Mouse (Mus musculus): Measurements from ENCODE around the gene Gh. TPM values are rescaled to one million over a fixed set of nuclear protein-coding genes. Genes with fewer than 3 reads are reported as not detected.
"Not testable (repeated sequence)": the region's sequence is repeated elsewhere in the genome, so short reads cannot be mapped to it uniquely, and the experiment has no call there.

The Gh gene
- polyA plus RNA-seq (2012; ENCODE audit: insufficient read depth, insufficient read length, missing spikeins), result not detected in 2 replicates

- H3K4me1 ChIP-seq (ENCODE audit: control insufficient read depth, insufficient read depth, insufficient read length, low read length), result no peaks in the 10 kb centered on the region
- H3K4me3 ChIP-seq (ENCODE audit: insufficient read depth, low read depth, low read length), result no peak within 1 kb of the TSS
- no peak within 1 kb of the TSS for H3K27ac ChIP-seq (replicated peaks; ENCODE audit: low read depth, low read length)
These were observed at the start of gene Gh for GRCm38 (mm10) chr11:106301765-106302164. Gene Gh (minus strand): TSS chr11:106301865.

DNA sequence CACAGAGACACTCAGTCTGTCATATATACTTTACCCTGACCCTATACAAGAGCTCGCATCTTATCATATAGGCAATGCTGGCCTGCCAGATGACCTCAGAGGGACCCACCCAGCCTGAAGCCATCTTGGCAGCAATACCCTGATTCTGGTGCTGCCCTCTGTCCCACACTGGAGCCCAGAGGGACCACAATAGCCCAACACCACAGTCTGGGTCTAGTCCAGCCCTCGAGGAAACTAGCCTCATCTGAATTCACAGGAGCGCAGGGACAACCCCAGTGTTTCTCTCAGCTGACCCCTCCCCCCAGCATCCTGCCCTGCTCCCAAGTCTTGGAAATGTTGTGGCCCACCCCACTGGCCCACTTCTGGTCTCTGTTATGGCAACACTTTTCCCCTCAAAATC, 49.6 kb upstream of the Gh start:
- Histone ChIP-seq H3K27ac (replicated peaks; ENCODE audit: low read depth, low read length) (no peak overlapping the region), H3K4me3 (ENCODE audit: insufficient read depth, low read depth, low read length) (no peak overlapping the region), H3K4me1 (ENCODE audit: control insufficient read depth, insufficient read depth, insufficient read length, low read length) (peaks cover 10% of the 10 kb centered on the region)

- Histone ChIP-seq H3K4me1 (ENCODE audit: control insufficient read depth, insufficient read depth, insufficient read length, low read length) (peaks cover 9% of the 10 kb centered on the region), H3K4me3 (ENCODE audit: insufficient read depth, low read depth, low read length) (no peak overlapping the region), H3K27ac (replicated peaks; ENCODE audit: low read depth, low read length) (no peak overlapping the region)
These were observed 49.2 kb upstream of the Gh start for GRCm38 (mm10) chr11:106350853-106351252.

- Histone ChIP-seq H3K4me3 (ENCODE audit: insufficient read depth, low read depth, low read length) (no peak overlapping the region), H3K4me1 (ENCODE audit: control insufficient read depth, insufficient read depth, insufficient read length, low read length) (peaks cover 4% of the 10 kb centered on the region; the same call in 1 of the 2 replicates), H3K27ac (replicated peaks; ENCODE audit: low read depth, low read length) (no peak overlapping the region)
These were observed 48.1 kb upstream of the Gh start for GRCm38 (mm10) chr11:106349772-106350171.

GRCm38 (mm10) chr11:106344910-106345309, 43.2 kb upstream of the Gh start:
- Histone ChIP-seq H3K4me1 (ENCODE audit: control insufficient read depth, insufficient read depth, insufficient read length, low read length) (peaks cover 3% of the 10 kb centered on the region), H3K4me3 (ENCODE audit: insufficient read depth, low read depth, low read length) (no peak overlapping the region), H3K27ac (replicated peaks; ENCODE audit: low read depth, low read length) (no peak overlapping the region)

GRCm38 (mm10) chr11:106340990-106341520, 39.4 kb upstream of the Gh start:
- H3K27ac ChIP-seq (replicated peaks; ENCODE audit: low read depth, low read length), result no peak overlapping the region
- no peak overlapping the region for H3K4me3 ChIP-seq (ENCODE audit: insufficient read depth, low read depth, low read length)

GRCm38 (mm10) chr11:106339323-106339722, 37.7 kb upstream of the Gh start:
- not testable (repeated sequence) for H3K27ac ChIP-seq (replicated peaks; ENCODE audit: low read depth, low read length); H3K4me1 ChIP-seq (ENCODE audit: control insufficient read depth, insufficient read depth, insufficient read length, low read length); H3K4me3 ChIP-seq (ENCODE audit: insufficient read depth, low read depth, low read length)

More at GRCm38 (mm10) chr11:106340990-106341520, 39.4 kb upstream of the Gh start:
- peaks cover 3% of the 10 kb centered on the region for H3K4me1 ChIP-seq (ENCODE audit: control insufficient read depth, insufficient read depth, insufficient read length, low read length)

DNA sequence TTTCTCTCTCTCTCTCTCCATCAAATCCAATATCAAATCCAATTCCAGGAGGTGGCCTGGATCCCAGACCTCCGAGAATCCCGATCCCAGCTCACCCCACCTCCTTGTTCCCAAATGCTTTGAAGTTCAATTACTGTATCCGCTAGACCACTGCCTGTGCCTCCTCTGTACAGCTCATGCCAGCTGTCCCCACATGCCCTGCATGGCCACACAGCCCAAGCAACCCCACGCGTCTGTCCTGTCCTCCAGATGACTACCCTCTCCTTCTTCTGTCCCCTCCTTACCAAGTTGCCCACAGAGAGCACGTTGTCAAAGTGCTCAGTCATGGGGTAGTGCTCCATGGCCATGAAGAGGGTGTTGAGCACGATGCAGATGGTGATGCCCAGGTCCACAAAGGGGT, 37.2 kb upstream of the Gh start:
- H3K4me3 ChIP-seq (ENCODE audit: insufficient read depth, low read depth, low read length), result no peak overlapping the region

DNA sequence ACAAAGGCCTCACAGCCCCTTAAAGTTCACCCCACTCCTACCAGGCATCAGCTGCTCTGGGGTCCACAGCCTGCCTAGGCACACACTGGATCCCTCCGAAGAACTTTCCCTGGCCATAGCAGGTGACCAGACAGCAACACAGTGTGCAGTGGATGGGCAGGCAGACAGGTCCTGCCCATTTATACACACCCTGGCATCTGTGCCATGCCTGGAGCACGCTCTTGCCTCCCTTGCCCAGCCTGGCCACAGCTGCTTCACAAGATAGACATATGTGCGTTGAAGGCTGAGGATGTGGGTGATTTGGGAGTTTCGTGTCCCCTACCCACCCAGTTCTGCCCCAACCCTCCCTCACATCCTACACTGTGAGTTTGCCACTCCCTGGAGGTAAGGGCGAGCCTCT, 36.4 kb upstream of the Gh start:
- Histone ChIP-seq H3K4me3 (ENCODE audit: insufficient read depth, low read depth, low read length) (no peak overlapping the region), H3K4me1 (ENCODE audit: control insufficient read depth, insufficient read depth, insufficient read length, low read length) (peaks cover 3% of the 10 kb centered on the region), H3K27ac (replicated peaks; ENCODE audit: low read depth, low read length) (no peak overlapping the region)

More for the DNA sequence above, 37.2 kb upstream of the Gh start:
- H3K27ac ChIP-seq (replicated peaks; ENCODE audit: low read depth, low read length), result no peak overlapping the region
- H3K4me1 ChIP-seq (ENCODE audit: control insufficient read depth, insufficient read depth, insufficient read length, low read length), result peaks cover 3% of the 10 kb centered on the region

DNA sequence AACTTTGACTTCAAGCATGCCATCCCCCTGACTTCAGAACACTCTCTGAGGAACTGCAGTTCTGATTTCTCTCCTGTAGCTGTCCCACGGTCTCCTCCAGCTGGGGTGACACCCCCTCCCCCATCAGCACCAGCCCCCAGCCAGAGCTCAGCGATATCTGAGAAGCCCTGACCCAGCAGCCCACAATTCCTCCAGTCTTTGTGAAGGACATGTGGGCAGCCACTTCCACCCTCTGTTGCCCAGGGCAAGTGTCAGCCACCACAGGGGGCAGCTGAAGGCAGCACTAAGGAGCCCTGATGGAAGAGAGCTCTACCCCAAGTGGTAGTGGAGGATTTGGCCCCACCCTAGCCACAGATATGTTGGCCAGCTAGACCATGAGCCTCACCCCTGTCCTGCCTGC, 32.4 kb upstream of the Gh start:
- H3K4me1 ChIP-seq (ENCODE audit: control insufficient read depth, insufficient read depth, insufficient read length, low read length), result no peaks in the 10 kb centered on the region
- no peak overlapping the region for H3K27ac ChIP-seq (replicated peaks; ENCODE audit: low read depth, low read length)
- H3K4me3 ChIP-seq (ENCODE audit: insufficient read depth, low read depth, low read length), result no peak overlapping the region

DNA sequence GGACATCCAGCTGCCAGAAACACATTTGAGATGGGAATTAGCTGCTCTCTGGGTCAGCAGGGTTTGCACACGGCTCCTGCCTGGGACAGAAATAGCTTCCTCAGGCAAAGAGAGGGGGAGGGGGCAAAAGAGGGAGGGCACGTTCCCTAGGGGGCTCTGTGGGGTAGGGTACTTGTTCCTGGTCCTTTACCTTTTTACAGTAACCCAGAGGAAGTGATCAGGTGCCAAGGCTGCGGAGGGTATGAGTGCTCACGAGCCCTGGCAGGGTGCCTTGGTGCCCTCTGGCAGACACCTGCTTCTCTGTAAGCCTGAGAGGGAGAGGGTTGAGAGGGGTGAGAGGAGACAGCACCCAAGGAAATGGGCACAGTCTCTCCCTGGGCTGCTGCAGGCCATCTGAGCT, 30.8 kb upstream of the Gh start:
- H3K4me3 ChIP-seq (ENCODE audit: insufficient read depth, low read depth, low read length), result no peak overlapping the region
- no peaks in the 10 kb centered on the region for H3K4me1 ChIP-seq (ENCODE audit: control insufficient read depth, insufficient read depth, insufficient read length, low read length)
- H3K27ac ChIP-seq (replicated peaks; ENCODE audit: low read depth, low read length), result no peak overlapping the region

DNA sequence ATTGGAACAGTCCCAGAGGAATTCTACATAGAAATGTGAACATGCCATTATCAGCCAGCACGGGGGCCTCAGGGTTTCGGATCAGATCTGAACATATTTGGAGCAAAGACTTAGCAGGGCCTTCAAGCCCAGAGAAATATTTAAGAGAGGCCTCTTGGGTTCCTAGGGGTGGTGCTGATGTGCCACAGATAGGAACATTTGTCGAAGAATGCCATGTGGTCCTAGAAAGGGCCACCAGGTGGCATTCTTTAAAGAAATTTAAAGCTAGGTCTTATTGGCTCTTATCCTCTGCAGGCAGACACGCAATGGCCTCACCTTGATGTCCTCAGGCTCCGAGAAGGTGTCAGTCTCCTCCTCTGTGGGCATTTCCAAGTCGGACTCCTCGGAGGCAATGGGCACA, 28.0 kb upstream of the Gh start:
- Histone ChIP-seq H3K4me3 (ENCODE audit: insufficient read depth, low read depth, low read length) (no peak overlapping the region), H3K27ac (replicated peaks; ENCODE audit: low read depth, low read length) (no peak overlapping the region), H3K4me1 (ENCODE audit: control insufficient read depth, insufficient read depth, insufficient read length, low read length) (no peaks in the 10 kb centered on the region)

- H3K4me3 ChIP-seq (ENCODE audit: insufficient read depth, low read depth, low read length), result no peak overlapping the region
- no peak overlapping the region for H3K27ac ChIP-seq (replicated peaks; ENCODE audit: low read depth, low read length)
- H3K4me1 ChIP-seq (ENCODE audit: control insufficient read depth, insufficient read depth, insufficient read length, low read length), result no peaks in the 10 kb centered on the region
These were observed 27.5 kb upstream of the Gh start for GRCm38 (mm10) chr11:106329128-106329527.

- no peak overlapping the region for H3K27ac ChIP-seq (replicated peaks; ENCODE audit: low read depth, low read length)
- no peaks in the 10 kb centered on the region for H3K4me1 ChIP-seq (ENCODE audit: control insufficient read depth, insufficient read depth, insufficient read length, low read length)
- H3K4me3 ChIP-seq (ENCODE audit: insufficient read depth, low read depth, low read length), result no peak overlapping the region
These were observed 26.9 kb upstream of the Gh start for GRCm38 (mm10) chr11:106328521-106328920.

DNA sequence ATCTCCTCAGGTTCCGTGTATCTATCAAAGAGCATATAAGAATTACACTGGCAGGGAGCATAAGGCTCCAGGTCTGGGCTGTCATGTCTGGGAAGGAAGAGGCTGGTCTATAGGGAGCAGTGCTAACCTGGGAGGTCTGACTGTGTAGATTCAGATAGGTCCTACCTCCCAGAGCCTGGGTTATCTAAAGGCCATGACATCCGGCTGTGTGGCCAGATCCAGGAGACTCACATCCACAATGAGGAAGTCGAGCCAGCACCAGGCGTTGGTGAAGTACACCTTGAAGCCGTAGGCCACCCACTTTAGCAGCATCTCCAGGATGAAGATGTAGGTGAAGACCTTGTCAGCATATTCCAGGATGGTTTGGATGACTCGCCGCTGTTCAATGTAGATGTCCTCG, 24.8 kb upstream of the Gh start:
- H3K4me3 ChIP-seq (ENCODE audit: insufficient read depth, low read depth, low read length), result no peak overlapping the region
- no peak overlapping the region for H3K27ac ChIP-seq (replicated peaks; ENCODE audit: low read depth, low read length)
- H3K4me1 ChIP-seq (ENCODE audit: control insufficient read depth, insufficient read depth, insufficient read length, low read length), result no peaks in the 10 kb centered on the region

DNA sequence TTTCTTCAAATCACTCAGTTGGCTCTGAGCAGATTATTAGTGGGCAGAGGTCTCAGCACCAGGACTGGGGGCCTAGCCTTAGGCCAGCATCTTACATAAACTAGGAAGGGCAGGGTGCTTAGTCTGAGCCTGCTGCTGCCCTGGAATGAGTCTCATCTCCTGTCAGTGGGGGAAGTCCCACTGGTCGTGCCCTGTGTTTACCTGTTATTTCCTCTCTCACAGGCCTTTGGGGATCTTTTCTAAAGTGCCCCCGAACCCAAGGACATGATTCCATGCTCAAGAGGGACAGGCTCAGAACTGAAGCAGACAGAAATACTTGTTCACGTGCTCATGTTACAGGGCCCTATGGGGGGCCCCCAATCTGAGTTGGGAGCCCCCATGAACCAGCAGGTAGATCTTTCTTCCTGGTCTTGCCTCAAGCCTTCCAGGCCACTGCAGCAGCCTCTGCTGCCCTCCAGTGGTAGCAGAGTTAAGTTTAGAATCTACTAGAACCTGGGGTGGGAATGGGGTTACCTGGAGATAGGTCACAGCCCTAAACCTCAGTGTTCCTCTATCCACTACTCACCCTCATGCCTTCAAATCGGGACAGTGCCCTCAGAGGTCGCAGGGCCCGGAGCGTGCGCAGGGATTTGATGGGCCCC, 24.0 kb upstream of the Gh start:
- H3K4me3 ChIP-seq (ENCODE audit: insufficient read depth, low read depth, low read length), result no peak overlapping the region
- no peak overlapping the region for H3K27ac ChIP-seq (replicated peaks; ENCODE audit: low read depth, low read length)
- H3K4me1 ChIP-seq (ENCODE audit: control insufficient read depth, insufficient read depth, insufficient read length, low read length), result no peaks in the 10 kb centered on the region
